Mouse (Mus musculus): ENCODE measurements around the gene Poldip2. TPM values are rescaled to one million over a fixed set of nuclear protein-coding genes. Genes with fewer than 3 reads are reported as not detected.

Poldip2 gene
- total and polyA plus RNA-seq, 2 experiments from 2014 or later = 134 to 165 TPM

- ATAC-seq = no peak
These were observed 37.5 kb downstream of the Poldip2 start for GRCm38 (mm10) chr11:78549491-78549987.

GRCm38 (mm10) chr11:78550168-78551058 is 38.4 kb downstream of the Poldip2 start, which contains the start of gene Tmem97:
TSS of gene Tmem97 (minus strand) at chr11:78550777.
- H3K4me1 ChIP-seq (ENCODE audit: insufficient read depth, low read length) = 0 out of 2 replicates have a peak, but pooled peaks cover 7% of the 10 kb centered on the region
- no peaks in the 10 kb centered on the region for H3K9me3 ChIP-seq (ENCODE audit: low read length)
- ATAC-seq (peak; percentile 100), DNase-seq (ENCODE audit: low spot score) (peak; percentile 98)
- peak within 1 kb of the TSS; percentile 79 for H3K27ac ChIP-seq
- peak; percentile 49 for TF ChIP-seq CTCF (IDR thresholded peaks at IDR 0.05; ENCODE audit: low read depth)
- no peaks in the 10 kb centered on the region for H3K36me3 ChIP-seq (ENCODE audit: insufficient read depth, low read length)
- under 1% methylated on average over 60 of the region's 60 CpGs for WGBS
- peak within 1 kb of the TSS; percentile 61 for H3K9ac ChIP-seq (replicated peaks; ENCODE audit: low read length)
- peak within 1 kb of the TSS; percentile 63 for H3K4me3 ChIP-seq (ENCODE audit: low read length)
- H3K4me2 ChIP-seq (ENCODE audit: low read depth, low read length) = peak within 1 kb of the TSS; percentile 91
- no peaks in the 10 kb centered on the region for H3K27me3 ChIP-seq (ENCODE audit: insufficient read depth, low read length)

More at GRCm38 (mm10) chr11:78549491-78549987, 37.5 kb downstream of the Poldip2 start:
- H3K9me3 ChIP-seq (ENCODE audit: low read length) = no peaks in the 10 kb centered on the region
- no peaks in the 10 kb centered on the region for H3K27me3 ChIP-seq (ENCODE audit: insufficient read depth, low read length)
- H3K9ac ChIP-seq (replicated peaks; ENCODE audit: low read length) = peak overlapping the region; percentile 61
- peak overlapping the region; percentile 91 for H3K4me2 ChIP-seq (ENCODE audit: low read depth, low read length)
- no peak for TF ChIP-seq CTCF (IDR thresholded peaks at IDR 0.05; ENCODE audit: low read depth)
- DNase-seq (ENCODE audit: low spot score) = no peak
- H3K27ac ChIP-seq = no peak overlapping the region
- H3K4me3 ChIP-seq (ENCODE audit: low read length) = peak overlapping the region; percentile 63
- 15% methylated on average over 5 of the region's 5 CpGs for WGBS
- no peaks in the 10 kb centered on the region for H3K36me3 ChIP-seq (ENCODE audit: insufficient read depth, low read length)
- H3K4me1 ChIP-seq (ENCODE audit: insufficient read depth, low read length) = 0 out of 2 replicates have a peak, but pooled peaks cover 7% of the 10 kb centered on the region

- no peak for TF ChIP-seq CTCF (IDR thresholded peaks at IDR 0.05; ENCODE audit: low read depth)
- Histone ChIP-seq H3K9me3 (ENCODE audit: low read length) (no peaks in the 10 kb centered on the region), H3K36me3 (ENCODE audit: insufficient read depth, low read length) (no peaks in the 10 kb centered on the region), H3K4me2 (ENCODE audit: low read depth, low read length) (peak overlapping the region; percentile 91), H3K9ac (replicated peaks; ENCODE audit: low read length) (peak overlapping the region; percentile 61; the same call in 1 of the 2 replicates), H3K4me3 (ENCODE audit: low read length) (peak overlapping the region; percentile 63), H3K4me1 (ENCODE audit: insufficient read depth, low read length) (0 out of 2 replicates have a peak, but pooled peaks cover 7% of the 10 kb centered on the region), H3K27ac (peak overlapping the region; percentile 79), H3K27me3 (ENCODE audit: insufficient read depth, low read length) (no peaks in the 10 kb centered on the region)
- ATAC-seq (peak; percentile 46), DNase-seq (ENCODE audit: low spot score) (no peak)
- WGBS = 34% methylated on average over 6 of the region's 6 CpGs
These were observed 39.0 kb downstream of the Poldip2 start for GRCm38 (mm10) chr11:78551059-78551398.

GRCm38 (mm10) chr11:78555623-78556022 is 43.6 kb downstream of the Poldip2 start:
- H3K4me1 ChIP-seq (ENCODE audit: insufficient read depth, low read length) = no peaks in the 10 kb centered on the region
- WGBS = 85% methylated on average over 3 of the region's 3 CpGs
- TF ChIP-seq CTCF (IDR thresholded peaks at IDR 0.05; ENCODE audit: low read depth) = no peak
- H3K4me2 ChIP-seq (ENCODE audit: low read depth, low read length) = no peak overlapping the region
- H3K4me3 ChIP-seq (ENCODE audit: low read length) = no peak overlapping the region
- H3K9ac ChIP-seq (replicated peaks; ENCODE audit: low read length) = no peak overlapping the region
- DNase-seq (ENCODE audit: low spot score) = no peak
- H3K27me3 ChIP-seq (ENCODE audit: insufficient read depth, low read length) = no peaks in the 10 kb centered on the region
- H3K27ac ChIP-seq = no peak overlapping the region
- no peaks in the 10 kb centered on the region for H3K9me3 ChIP-seq (ENCODE audit: low read length)
- H3K36me3 ChIP-seq (ENCODE audit: insufficient read depth, low read length) = no peaks in the 10 kb centered on the region
- ATAC-seq = no peak

- Histone ChIP-seq H3K4me1 (ENCODE audit: insufficient read depth, low read length) (no peaks in the 10 kb centered on the region), H3K9ac (replicated peaks; ENCODE audit: low read length) (no peak overlapping the region), H3K4me3 (ENCODE audit: low read length) (no peak overlapping the region), H3K27ac (no peak overlapping the region), H3K36me3 (ENCODE audit: insufficient read depth, low read length) (no peaks in the 10 kb centered on the region), H3K27me3 (ENCODE audit: insufficient read depth, low read length) (no peaks in the 10 kb centered on the region), H3K9me3 (ENCODE audit: low read length) (no peaks in the 10 kb centered on the region), H3K4me2 (ENCODE audit: low read depth, low read length) (no peak overlapping the region)
- 83% methylated on average over 4 of the region's 4 CpGs for WGBS
- no peak for ATAC-seq
- no peak for TF ChIP-seq CTCF (IDR thresholded peaks at IDR 0.05; ENCODE audit: low read depth)
- DNase-seq (ENCODE audit: low spot score) = no peak
These were observed 44.1 kb downstream of the Poldip2 start for GRCm38 (mm10) chr11:78556070-78556469.

- WGBS = 60% methylated on average over 8 of the region's 8 CpGs
- no peak for ATAC-seq
- Histone ChIP-seq H3K4me2 (ENCODE audit: low read depth, low read length) (no peak overlapping the region), H3K27me3 (ENCODE audit: insufficient read depth, low read length) (no peaks in the 10 kb centered on the region), H3K9ac (replicated peaks; ENCODE audit: low read length) (no peak overlapping the region), H3K4me3 (ENCODE audit: low read length) (no peak overlapping the region), H3K27ac (no peak overlapping the region), H3K36me3 (ENCODE audit: insufficient read depth, low read length) (no peaks in the 10 kb centered on the region), H3K4me1 (ENCODE audit: insufficient read depth, low read length) (no peaks in the 10 kb centered on the region), H3K9me3 (ENCODE audit: low read length) (no peaks in the 10 kb centered on the region)
- DNase-seq (ENCODE audit: low spot score) = no peak
- peak; percentile 56 for TF ChIP-seq CTCF (IDR thresholded peaks at IDR 0.05; ENCODE audit: low read depth)
These were observed 45.2 kb downstream of the Poldip2 start for GRCm38 (mm10) chr11:78557241-78557640.

All from hindbrain, postnatal 0 days (tissue).